Mouse (Mus musculus) B cell, adult (primary cell): ENCODE measurements around the gene Mtx3. TPM values are rescaled to one million over a fixed set of nuclear protein-coding genes. Genes with fewer than 3 reads are reported as not detected.

Experiments
- total RNA-seq: library from RNA; stranded (reverse); gene quantifications from 4 replicates; pipeline ENCODE4 v1.2.4, GENCODE M21; 2023; ENCODE audit not compliant: inconsistent age

Gene Mtx3
- total RNA-seq: 15.1 to 17.9 TPM (median 16.3 TPM) in 4 replicates

GRCm38 (mm10) chr13:92844586-92845221, at the start of gene Mtx3:
Mtx3 (plus strand) TSS chr13:92844760.

Other genes starting within 250 kb of the Mtx3 start
- gene Serinc5, start 233.7 kb upstream of the Mtx3 start, total RNA-seq: 31.0 to 50.6 TPM (median 45.5 TPM) in 4 replicates
- not detected in 4 replicates for gene Thbs4, start 49.9 kb upstream of the Mtx3 start, total RNA-seq